Mouse (Mus musculus) heart, postnatal 0 days (tissue): ENCODE results near the gene Lrpprc.

ENCODE experiments used
- CTCF ChIP-seq: IDR thresholded peaks from 2 replicates; pipeline ENCODE4 v1.5.1; 2016; ENCODE audit warnings: antibody characterized with exemption, control low read depth, low read depth
- EP300 ChIP-seq: IDR thresholded peaks from 2 replicates; pipeline ENCODE4 v1.6.1; 2016; ENCODE audit warnings: antibody characterized with exemption, low read depth

- TF ChIP-seq CTCF = no peak
- no peak for TF ChIP-seq EP300
Observed at GRCm38 (mm10) chr17:84785176-84785575, 5.4 kb downstream of the Lrpprc start.
